Comparison of ENCODE assay signal across 16 mouse cellular contexts in genomic region chr4:133897431-133897891, GRCm38 (mm10). TPM values are rescaled to one million over a fixed set of nuclear protein-coding genes. Genes with fewer than 3 reads are reported as not detected.
DNase-seq lines count a peak whose midpoint lies in the region; ATAC-seq and TF ChIP-seq lines count a peak whose summit lies in the region.
"Had no signal": no experiment of that assay in that cellular context is flagged by ENCODE, and none has a peak within 500 bp of the region (broad histone marks: within the 10 kb centered on the region; RNA-seq: fewer than 3 reads in every experiment).

No protein-coding gene starts in this region.

- H3K27ac ChIP-seq in lung, postnatal 0 days (ENCODE audit: low read length), result no peak overlapping the region; the same call in 1 of the 2 replicates
- peak overlapping the region; percentile 88 for H3K27ac ChIP-seq in stomach, postnatal 0 days (replicated peaks)
- H3K27ac ChIP-seq: embryonic facial prominence, embryonic 12.5 days; forebrain, embryonic 10.5 days; heart, embryonic 15.5 days; neural tube, embryonic 13.5 days had no signal

- H3K4me2 ChIP-seq in lung, postnatal 0 days (replicated peaks; ENCODE audit: low read depth, low read length), result no peak overlapping the region
- no peak overlapping the region for H3K4me2 ChIP-seq in stomach, postnatal 0 days (replicated peaks; ENCODE audit: low read depth)
- H3K4me2 ChIP-seq: embryonic facial prominence, embryonic 12.5 days; heart, embryonic 15.5 days; neural tube, embryonic 13.5 days had no signal

- H3K4me1 ChIP-seq in lung, postnatal 0 days (ENCODE audit: insufficient read depth, low read depth, low read length), result peaks cover 6% of the 10 kb centered on the region; the same call in 1 of the 2 replicates
- 0 out of 2 replicates have a peak, but pooled peaks cover 3% of the 10 kb centered on the region for H3K4me1 ChIP-seq in lung, adult 2 months (ENCODE audit: control insufficient read depth, insufficient read depth, low read length)
- 0 out of 2 replicates have a peak, but pooled peaks cover 3% of the 10 kb centered on the region for H3K4me1 ChIP-seq in stomach, postnatal 0 days (replicated peaks; ENCODE audit: control insufficient read depth, insufficient read depth)
- H3K4me1 ChIP-seq: embryonic facial prominence, embryonic 12.5 days; neural tube, embryonic 13.5 days had no signal

- TF ChIP-seq EP300 in lung, postnatal 0 days (IDR thresholded peaks at IDR 0.05), result no peak
- no peak for TF ChIP-seq EP300 in stomach, postnatal 0 days (optimal IDR thresholded peaks at IDR 0.05)

- H3K27me3 ChIP-seq in lung, postnatal 0 days (replicated peaks; ENCODE audit: insufficient read depth, low read length), result no peaks in the 10 kb centered on the region
- H3K27me3 ChIP-seq in stomach, postnatal 0 days (ENCODE audit: control insufficient read depth, insufficient read depth, low read length), result no peaks in the 10 kb centered on the region
- H3K27me3 ChIP-seq: embryonic facial prominence, embryonic 12.5 days; heart, embryonic 15.5 days; neural tube, embryonic 13.5 days had no signal

- no peak overlapping the region for H3K4me3 ChIP-seq in lung, postnatal 0 days (ENCODE audit: low read depth, low read length)
- H3K4me3 ChIP-seq in lung, adult 2 months (replicated peaks; ENCODE audit: extremely low read depth, low read depth, low read length), result no peak overlapping the region
- no peak overlapping the region for H3K4me3 ChIP-seq in stomach, postnatal 0 days (ENCODE audit: low read depth, low read length)
- H3K4me3 ChIP-seq: embryonic facial prominence, embryonic 12.5 days; forebrain, embryonic 10.5 days; heart, embryonic 15.5 days; neural tube, embryonic 13.5 days had no signal

- 56% methylated on average over 10 of the region's 11 CpGs for WGBS in lung, postnatal 0 days
- 75% methylated on average over 11 of the region's 11 CpGs for WGBS in lung, adult 2 months
- 43% methylated on average over 11 of the region's 11 CpGs for WGBS in stomach, postnatal 0 days

- peak; percentile 50 for DNase-seq in lung, postnatal 0 days (ENCODE audit: low spot score)
- no peak for DNase-seq in lung, adult 2 months
- DNase-seq in brain, adult 2 months (ENCODE audit: low read depth, low spot score), result peak; percentile 81
- DNase-seq in cerebellum, postnatal 36 days, result peak; percentile 63 to 74
- peak; percentile 76 for DNase-seq in stomach, postnatal 0 days (ENCODE audit: low spot score)
- no peak for DNase-seq in kidney, adult 11 months
- DNase-seq: adrenal gland, postnatal 25 days; kidney, adult 2 months; right cerebral cortex, postnatal 4 days; thymus, postnatal 25 days had no signal

- H3K9me3 ChIP-seq in lung, postnatal 0 days (ENCODE audit: low read length), result no peaks in the 10 kb centered on the region
- H3K9me3 ChIP-seq in stomach, postnatal 0 days (ENCODE audit: control insufficient read depth, low read length), result no peaks in the 10 kb centered on the region
- H3K9me3 ChIP-seq: embryonic facial prominence, embryonic 12.5 days; forebrain, embryonic 10.5 days; heart, embryonic 15.5 days; neural tube, embryonic 13.5 days had no signal

- no peak for TF ChIP-seq POLR2A in lung, adult 2 months (IDR thresholded peaks at IDR 0.05; ENCODE audit: borderline replicate concordance, extremely low read depth, low read depth, low read length)

- H3K9ac ChIP-seq in lung, postnatal 0 days (replicated peaks; ENCODE audit: low read depth), result no peak overlapping the region
- no peak overlapping the region for H3K9ac ChIP-seq in stomach, postnatal 0 days (ENCODE audit: low read length)
- H3K9ac ChIP-seq: embryonic facial prominence, embryonic 12.5 days; heart, embryonic 15.5 days; neural tube, embryonic 13.5 days had no signal

- TF ChIP-seq CTCF in lung, postnatal 0 days (IDR thresholded peaks at IDR 0.05), result no peak
- TF ChIP-seq CTCF in lung, adult 2 months (IDR thresholded peaks at IDR 0.05; ENCODE audit: insufficient read depth, low read length), result no peak
- TF ChIP-seq CTCF in stomach, postnatal 0 days (IDR thresholded peaks at IDR 0.05; ENCODE audit: low read depth), result no peak

- ATAC-seq in lung, postnatal 0 days, result peak; percentile 83
- ATAC-seq in stomach, postnatal 0 days (ENCODE audit: low FRiP score, low TSS enrichment), result peak; percentile 92
- no peak for ATAC-seq in granulocyte monocyte progenitor cell, adult 5-6 weeks (replicated peaks; ENCODE audit: poor library complexity, severe bottlenecking)
- ATAC-seq: activated CD4-positive, CD25-positive, alpha-beta regulatory T cell, adult 4 months had no signal

- no peaks in the 10 kb centered on the region for H3K36me3 ChIP-seq in lung, postnatal 0 days (ENCODE audit: insufficient read depth, low read length)
- no peaks in the 10 kb centered on the region for H3K36me3 ChIP-seq in stomach, postnatal 0 days (ENCODE audit: control insufficient read depth, insufficient read depth, low read length)
- H3K36me3 ChIP-seq: embryonic facial prominence, embryonic 12.5 days; forebrain, embryonic 10.5 days; heart, embryonic 15.5 days; neural tube, embryonic 13.5 days had no signal

RNA-seq across cellular contexts. Expression of gene Rps6ka1, which starts 9.9 kb away (rescaled TPM):
- 36.2 and 38.0 TPM in 2 replicates for polyA plus RNA-seq in lung, postnatal 0 days (2015; fragmentation: Nextera tagmentation; extraction: Ambion mirVana)
- 57.2 and 65.6 TPM in 2 replicates for polyA plus RNA-seq in lung, adult 2 months (2012; rRNA removed)
- 45.5 and 46.0 TPM in 2 replicates for polyA plus RNA-seq in stomach, postnatal 0 days (2015; fragmentation: Nextera tagmentation; extraction: Ambion mirVana)
- total RNA-seq in granulocyte monocyte progenitor cell, adult 5-6 weeks (2014; fragmentation: Nextera tagmentation), result 172 and 174 TPM in 2 replicates
- 148 and 151 TPM in 2 replicates for total RNA-seq in granulocyte monocyte progenitor cell, adult 5-6 weeks (2017)

Comparison
In these comparisons a context has a peak if more than half of its experiments do, and no peak if none do; other contexts are left out.
1. DNase-seq: peak in lung, postnatal 0 days (single experiment), brain, adult 2 months (single experiment), cerebellum, postnatal 36 days (2 of 2) and stomach, postnatal 0 days (single experiment); none in lung, adult 2 months (single experiment) and kidney, adult 11 months (single experiment).